Mouse (Mus musculus) olfactory bulb, adult 2 months (tissue): ENCODE data around the gene Mturn.

Experiments
- CTCF ChIP-seq: fragments of 200-500 bp; IDR thresholded peaks from 2 replicates; pipeline ENCODE4 v1.5.1; 2012; ENCODE audit warnings: low read depth, mild to moderate bottlenecking, low read length, moderate library complexity; ENCODE audit not compliant: insufficient read depth
- POLR2A ChIP-seq: fragments of 200-500 bp; IDR thresholded peaks from 2 replicates; pipeline ENCODE4 v1.6.1; 2012; ENCODE audit warnings: mild to moderate bottlenecking, low read depth, low read length, moderate library complexity; ENCODE audit not compliant: insufficient read depth

- TF ChIP-seq POLR2A = no peak
- TF ChIP-seq CTCF = no peak
Observed at GRCm38 (mm10) chr6:54703633-54704538, 22.5 kb downstream of the Mturn start.
